Mouse (Mus musculus) limb, embryonic 11.5 days (tissue): ENCODE results near the gene Exoc7. TPM values are rescaled to one million over a fixed set of nuclear protein-coding genes. Genes with fewer than 3 reads are reported as not detected.
"Not testable (repeated sequence)": the region's sequence is repeated elsewhere in the genome, so short reads cannot be mapped to it uniquely, and the experiment has no call there.

ENCODE experiments used
- ATAC-seq: fragments of 200-750 bp; cut with Nextera tagmentation; 2 replicates; pipeline ENCODE4 v1.8.0; 2017; ENCODE audit warnings: low read depth; ENCODE audit not compliant: insufficient number of reproducible peaks, low FRiP score, low TSS enrichment
- DNase-seq: peaks from one replicate; pipeline ENCODE4 v3.0.0-alpha.2; 2015; ENCODE audit warnings: low spot score
- H3K27ac ChIP-seq: fragments of 300-500 bp; sonication (generic); replicated peaks from 2 replicates; pipeline ENCODE4 v1.5.1; 2014; ENCODE audit warnings: low read depth, mild to moderate bottlenecking, low read length
- H3K27me3 ChIP-seq: fragments of 300-500 bp; sonication (generic); 2 replicates; pipeline ENCODE4 v1.6.1; 2014; ENCODE audit warnings: mild to moderate bottlenecking, low read length, mixed read lengths; ENCODE audit not compliant: control insufficient read depth, insufficient read depth
- H3K36me3 ChIP-seq: fragments of 300-500 bp; sonication (generic); 2 replicates; pipeline ENCODE4 v1.6.1; 2014; ENCODE audit warnings: mild to moderate bottlenecking, low read length, moderate library complexity, mixed read lengths; ENCODE audit not compliant: control insufficient read depth, insufficient read depth
- H3K4me1 ChIP-seq: fragments of 300-500 bp; sonication (generic); 2 replicates; pipeline ENCODE4 v1.6.1; 2014; ENCODE audit warnings: low read length, mixed read lengths; ENCODE audit not compliant: control insufficient read depth, insufficient read depth
- H3K4me2 ChIP-seq: fragments of 300-500 bp; sonication (generic); 2 replicates; pipeline ENCODE4 v1.6.1; 2014; ENCODE audit warnings: low read depth, mild to moderate bottlenecking, moderate library complexity; ENCODE audit not compliant: severe bottlenecking
- H3K4me3 ChIP-seq: fragments of 300-500 bp; sonication (generic); 2 replicates; pipeline ENCODE4 v1.5.1; 2014; ENCODE audit warnings: low read depth, low read length
- H3K9ac ChIP-seq: fragments of 300-500 bp; sonication (generic); 2 replicates; pipeline ENCODE4 v1.6.1; 2014; ENCODE audit warnings: mild to moderate bottlenecking, low read length
- H3K9me3 ChIP-seq: fragments of 300-500 bp; sonication (generic); 2 replicates; pipeline ENCODE4 v1.6.1; 2016; ENCODE audit warnings: low read length; ENCODE audit not compliant: control insufficient read depth
- WGBS: fragments of 180-500 bp; shearing (Covaris S2); extraction: QIAGEN DNeasy Blood & Tissue Kit; methylation state at CpG from one replicate; pipeline ENCODE4 v1.1.7; 2014; 5-methylcytosine and 5-hydroxymethylcytosine counted together
- polyA plus RNA-seq: library from polyadenylated mRNA; unstranded; fragments of >200 nt; fragmentation: Nextera tagmentation; extraction: Ambion mirVana; gene quantifications from 2 replicates; pipeline ENCODE4 v1.2.1, GENCODE M21; 2014

The Exoc7 gene
- polyA plus RNA-seq, 1 experiment from 2014 or later: 69.5 TPM

GRCm38 (mm10) chr11:116280751-116281663, 26.0 kb downstream of the Exoc7 start, which contains the start of gene Galr2:
TSS of gene Galr2 (plus strand) at chr11:116280939.
- 5% methylated on average over 48 of the region's 48 CpGs for WGBS
- peaks cover 53% of the 10 kb centered on the region for H3K27me3 ChIP-seq

GRCm38 (mm10) chr11:116277184-116277583, 29.8 kb downstream of the Exoc7 start:
- Histone ChIP-seq H3K27me3 (peaks cover 23% of the 10 kb centered on the region), H3K4me1 (peaks cover 14% of the 10 kb centered on the region)
- 94% methylated on average over 1 of the region's 1 CpGs for WGBS
- H3K9ac ChIP-seq, H3K9me3 ChIP-seq, H3K4me3 ChIP-seq, ATAC-seq, H3K27ac ChIP-seq, H3K36me3 ChIP-seq, H3K4me2 ChIP-seq, DNase-seq: not testable (repeated sequence)

More at GRCm38 (mm10) chr11:116280751-116281663, 26.0 kb downstream of the Exoc7 start, which contains the start of gene Galr2:
- H3K27ac ChIP-seq: no peak within 1 kb of the TSS
- peak within 1 kb of the TSS; percentile 41 for H3K4me2 ChIP-seq
- no peaks in the 10 kb centered on the region for H3K36me3 ChIP-seq
- ATAC-seq: no peak
- peak; percentile 58 for DNase-seq
- no peaks in the 10 kb centered on the region for H3K9me3 ChIP-seq
- peak within 1 kb of the TSS; percentile 19 for H3K4me3 ChIP-seq
- no peak within 1 kb of the TSS for H3K9ac ChIP-seq
- peaks cover 4% of the 10 kb centered on the region; the same call in 1 of the 2 replicates for H3K4me1 ChIP-seq

GRCm38 (mm10) chr11:116274045-116274666, 32.9 kb downstream of the Exoc7 start, which contains the start of gene Srp68:
TSS of gene Srp68 (minus strand) at chr11:116274217.
- WGBS: 5% methylated on average over 32 of the region's 32 CpGs
- Histone ChIP-seq H3K4me2 (peak within 1 kb of the TSS; percentile 75), H3K36me3 (peaks cover 4% of the 10 kb centered on the region), H3K4me1 (peaks cover 10% of the 10 kb centered on the region), H3K9me3 (no peaks in the 10 kb centered on the region), H3K27me3 (no peaks in the 10 kb centered on the region), H3K4me3 (peak within 1 kb of the TSS; percentile 97), H3K9ac (peak within 1 kb of the TSS; percentile 83), H3K27ac (peak within 1 kb of the TSS; percentile 73; the same call in 1 of the 2 replicates)
- DNase-seq: peak; percentile 95
- ATAC-seq: peak; percentile 93

- H3K9ac ChIP-seq: peak overlapping the region; percentile 83
- ATAC-seq (peak; percentile 31; the same call in 1 of the 2 replicates), DNase-seq (no peak)
- no peaks in the 10 kb centered on the region for H3K9me3 ChIP-seq
- H3K4me1 ChIP-seq: peaks cover 10% of the 10 kb centered on the region
- H3K27ac ChIP-seq: no peak overlapping the region; the same call in 1 of the 2 replicates
- H3K27me3 ChIP-seq: no peaks in the 10 kb centered on the region
- peaks cover 4% of the 10 kb centered on the region for H3K36me3 ChIP-seq
- peak overlapping the region; percentile 97 for H3K4me3 ChIP-seq
- WGBS: under 1% methylated on average over 39 of the region's 39 CpGs
- peak overlapping the region; percentile 75 for H3K4me2 ChIP-seq
Observed at GRCm38 (mm10) chr11:116273469-116274044, 33.5 kb downstream of the Exoc7 start.

GRCm38 (mm10) chr11:116272589-116273468, 34.2 kb downstream of the Exoc7 start:
- ATAC-seq (no peak), DNase-seq (no peak)
- Histone ChIP-seq H3K4me2 (peak overlapping the region; percentile 75), H3K4me3 (peak overlapping the region; percentile 97), H3K27ac (no peak overlapping the region), H3K9ac (peak overlapping the region; percentile 83), H3K4me1 (peaks cover 10% of the 10 kb centered on the region), H3K9me3 (no peaks in the 10 kb centered on the region), H3K36me3 (peaks cover 8% of the 10 kb centered on the region), H3K27me3 (no peaks in the 10 kb centered on the region)
- 56% methylated on average over 12 of the region's 12 CpGs for WGBS

GRCm38 (mm10) chr11:116269560-116269959, 37.5 kb downstream of the Exoc7 start:
- H3K27me3 ChIP-seq: no peaks in the 10 kb centered on the region
- DNase-seq: no peak
- H3K4me3 ChIP-seq: no peak overlapping the region
- peaks cover 8% of the 10 kb centered on the region for H3K4me1 ChIP-seq
- WGBS: 96% methylated on average over 8 of the region's 8 CpGs
- H3K9me3 ChIP-seq: no peaks in the 10 kb centered on the region
- no peak overlapping the region for H3K9ac ChIP-seq
- H3K4me2 ChIP-seq: no peak overlapping the region
- ATAC-seq: no peak
- no peak overlapping the region for H3K27ac ChIP-seq
- peaks cover 20% of the 10 kb centered on the region for H3K36me3 ChIP-seq

GRCm38 (mm10) chr11:116268313-116268712, 38.7 kb downstream of the Exoc7 start:
- Histone ChIP-seq H3K27me3 (no peaks in the 10 kb centered on the region), H3K9me3 (no peaks in the 10 kb centered on the region), H3K4me1 (peaks cover 7% of the 10 kb centered on the region), H3K27ac (no peak overlapping the region), H3K4me2 (no peak overlapping the region), H3K36me3 (peaks cover 27% of the 10 kb centered on the region), H3K4me3 (no peak overlapping the region), H3K9ac (no peak overlapping the region)
- WGBS: 94% methylated on average over 6 of the region's 6 CpGs
- ATAC-seq (no peak), DNase-seq (no peak)
